8 mouse cellular contexts compared by ENCODE assay signal in genomic region chr19:32441568-32441967, GRCm38 (mm10). TPM values are rescaled to one million over a fixed set of nuclear protein-coding genes. Genes with fewer than 3 reads are reported as not detected.
DNase-seq lines count a peak whose midpoint lies in the region; ATAC-seq lines count a peak whose summit lies in the region.

No protein-coding gene starts in this region.

- peak; percentile 59 to 85 for DNase-seq in adrenal gland, adult (ENCODE audit: inconsistent age in 2 of 2, low spot score in 1 of 2)
- DNase-seq in adrenal gland, postnatal 4 days (ENCODE audit: low spot score in 2 of 2) = no peak
- peak; percentile 77 for DNase-seq in 416B (ENCODE audit: low read depth)
- peak; percentile 53 for DNase-seq in adrenal gland, postnatal 10 days
- peak; percentile 27 for DNase-seq in kidney, postnatal 14 days
- DNase-seq in ovary, adult 18-20 months (ENCODE audit: low spot score) = no peak
- DNase-seq in layer of hippocampus, postnatal 14 days (ENCODE audit: low spot score in 2 of 2) = no peak

- no peak for ATAC-seq in megakaryocyte, adult 5-6 weeks (ENCODE audit: poor library complexity, severe bottlenecking)

RNA-seq across cellular contexts. Expression of gene Rpl9-ps6, which starts 24.8 kb away (rescaled TPM):
- total RNA-seq in adrenal gland, postnatal 4 days (2021) = 100 to 1,000 TPM; 205 to 207 TPM
- total RNA-seq in adrenal gland, postnatal 10 days (2021) = 100 to 1,000 TPM in 1 of 2 experiments, 10 to 100 TPM in 1; 64.8 to 136 TPM
- total RNA-seq in megakaryocyte, adult 5-6 weeks (2015) = 134 and 153 TPM in 2 replicates
- total RNA-seq in megakaryocyte, adult 5-6 weeks (2017) = 50.9 and 68.5 TPM in 2 replicates
- total RNA-seq in layer of hippocampus, postnatal 14 days (2021) = 10 to 100 TPM; 29.4 to 31.5 TPM

RNA-seq across cellular contexts. Expression of gene Minpp1, which starts 44.0 kb away (rescaled TPM):
- total RNA-seq in adrenal gland, postnatal 4 days (2021) = 10 to 100 TPM; 39.4 to 40.4 TPM
- 10 to 100 TPM; 30.8 to 36.7 TPM for total RNA-seq in adrenal gland, postnatal 10 days (2021)
- 23.5 and 27.5 TPM in 2 replicates for total RNA-seq in megakaryocyte, adult 5-6 weeks (2015)
- total RNA-seq in megakaryocyte, adult 5-6 weeks (2017) = 28.2 and 28.5 TPM in 2 replicates
- total RNA-seq in layer of hippocampus, postnatal 14 days (2021) = 10 to 100 TPM; 50.3 to 52.0 TPM

RNA-seq across cellular contexts. Expression of gene Sgms1, which starts 52.1 kb away (rescaled TPM):
- 10 to 100 TPM; 69.3 to 78.5 TPM for total RNA-seq in adrenal gland, postnatal 4 days (2021)
- 10 to 100 TPM; 56.3 to 58.4 TPM for total RNA-seq in adrenal gland, postnatal 10 days (2021)
- total RNA-seq in megakaryocyte, adult 5-6 weeks (2015) = 45.4 and 48.3 TPM in 2 replicates
- total RNA-seq in megakaryocyte, adult 5-6 weeks (2017) = 44.9 and 69.6 TPM in 2 replicates
- 10 to 100 TPM; 45.9 to 50.9 TPM for total RNA-seq in layer of hippocampus, postnatal 14 days (2021)

Comparison
In these comparisons a context has a peak if more than half of its experiments do, and no peak if none do; other contexts are left out.
1. DNase-seq: peak in adrenal gland, adult (2 of 2), 416B (single experiment), adrenal gland, postnatal 10 days (single experiment) and kidney, postnatal 14 days (single experiment); none in adrenal gland, postnatal 4 days (0 of 2), ovary, adult 18-20 months (single experiment) and layer of hippocampus, postnatal 14 days (0 of 2).